Mouse (Mus musculus): ENCODE results near the gene Afmid.

GRCm38 (mm10) chr11:117825333-117826101 lies at the start of gene Afmid, which contains the start of gene Tk1:
- TF ChIP-seq CTCF (IDR thresholded peaks at IDR 0.05; ENCODE audit: low read depth) (no peak), EP300 (IDR thresholded peaks at IDR 0.05; ENCODE audit: low read depth) (0 out of 2 replicates have a peak, but pooled peaks have one; percentile 6)
